Mouse (Mus musculus) CH12.LX (cell line): ENCODE measurements at regions not wholly inside any gene's neighbourhood (a gene's known extent, or its start where the extent isn't known, plus 50 kb on each side); places are given as distances from the start of the nearest gene placed in this dataset.

Experiments
- CHD2 ChIP-seq: IDR thresholded peaks from 2 replicates; pipeline ENCODE4 v1.6.1; 2011; ENCODE audit warnings: low read length, improper control_type of control experiment
- CTCF ChIP-seq, 2 experiments: IDR thresholded peaks in 1 of 2; conservative IDR thresholded peaks in 1 of 2; 2 replicates each; pipeline ENCODE4 v1.5.1; 2011 to 2012; ENCODE audit warnings: low read depth in 2 of 2, low read length in 2 of 2, improper control_type of control experiment in 1 of 2, inconsistent platforms in 1 of 2, mild to moderate bottlenecking in 1 of 2, moderate library complexity in 1 of 2
- EP300 ChIP-seq: IDR thresholded peaks from 2 replicates; pipeline ENCODE4 v1.6.1; 2011; ENCODE audit warnings: low read length, improper control_type of control experiment
- POLR2A ChIP-seq: IDR thresholded peaks from 2 replicates; pipeline ENCODE4 v1.6.1; 2011; ENCODE audit warnings: low read depth, mild to moderate bottlenecking, improper control_type of control experiment, low read length
- SIN3A ChIP-seq: IDR thresholded peaks from 2 replicates; pipeline ENCODE4 v1.6.1; 2012; ENCODE audit warnings: low read length, improper control_type of control experiment, inconsistent platforms

GRCm38 (mm10) chr10:72188326-72188725 lies 466.3 kb upstream of the Zwint start:
- TF ChIP-seq CTCF (conservative IDR thresholded peaks at IDR 0.05 in 1 of 2, IDR thresholded peaks at IDR 0.05 in 1 of 2; ENCODE audit: low read depth in 2 of 2, low read length in 2 of 2) (no peak), SIN3A (no peak), POLR2A (no peak), CHD2 (no peak), EP300 (no peak)
